Mouse (Mus musculus) kidney, postnatal 0 days (tissue): ENCODE data around the gene Gm8369. TPM values are rescaled to one million over a fixed set of nuclear protein-coding genes. Genes with fewer than 3 reads are reported as not detected.

Source experiments
- polyA plus RNA-seq: library from polyadenylated mRNA; unstranded; fragments of >200 nt; fragmentation: Nextera tagmentation; extraction: Ambion mirVana; gene quantifications from 2 replicates; pipeline ENCODE4 v1.2.1, GENCODE M21; 2015

Gm8369 gene
- polyA plus RNA-seq, 1 experiment from 2014 or later = not detected

Other genes with a start within 250 kb of the Gm8369 start
- 0.08 and 0.09 TPM in 2 replicates for gene Ms4a1, start 219.7 kb upstream of the Gm8369 start, polyA plus RNA-seq
- not detected in 2 replicates for gene Ms4a5, start 202.1 kb upstream of the Gm8369 start, polyA plus RNA-seq
- gene Ms4a14, start 171.5 kb upstream of the Gm8369 start, polyA plus RNA-seq = 0.07 and 0.11 TPM in 2 replicates
- gene Ms4a7, start 149.8 kb upstream of the Gm8369 start, polyA plus RNA-seq = 9.7 and 11.8 TPM in 2 replicates
- 3.5 and 3.6 TPM in 2 replicates for gene Ms4a4a, start 110.4 kb upstream of the Gm8369 start, polyA plus RNA-seq
- gene Ms4a4c, start 81.2 kb upstream of the Gm8369 start, polyA plus RNA-seq = 0.73 and 1.7 TPM in 2 replicates
- 0.26 and 0.28 TPM in 2 replicates for gene Ms4a4b, start 42.4 kb upstream of the Gm8369 start, polyA plus RNA-seq
- gene Ms4a6c, start 16.6 kb upstream of the Gm8369 start, polyA plus RNA-seq = 5.4 and 7.4 TPM in 2 replicates
- 4.9 and 5.6 TPM in 2 replicates for gene Ms4a6b, start 30.6 kb downstream of the Gm8369 start, polyA plus RNA-seq
- gene Ms4a4d, start 50.9 kb downstream of the Gm8369 start, polyA plus RNA-seq = 0.23 and 0.58 TPM in 2 replicates
- gene Ms4a6d, start 118.9 kb downstream of the Gm8369 start, polyA plus RNA-seq = 4.7 and 8.0 TPM in 2 replicates
- 4.6 and 4.8 TPM in 2 replicates for gene Ms4a2, start 137.8 kb downstream of the Gm8369 start, polyA plus RNA-seq
- gene Ms4a3, start 154.9 kb downstream of the Gm8369 start, polyA plus RNA-seq = not detected in 2 replicates
- gene Oosp2, start 174.6 kb downstream of the Gm8369 start, polyA plus RNA-seq = not detected in 2 replicates
- not detected in 2 replicates for gene Oosp1, start 205.2 kb downstream of the Gm8369 start, polyA plus RNA-seq
- gene Oosp3, start 211.1 kb downstream of the Gm8369 start, polyA plus RNA-seq = not detected in 2 replicates